Mouse (Mus musculus) thymus, postnatal 36 days (tissue): ENCODE results near the gene Srpk1.

Experiments
- DNase-seq, 2 experiments: peaks; one replicate each; pipeline ENCODE4 v3.0.0; 2022; ENCODE audit warnings: mixed read lengths in 2 of 2

Srpk1 gene

GRCm38 (mm10) chr17:28553040-28553793 lies 69.3 kb downstream of the Srpk1 start:
- peak; percentile 72 to 79 for DNase-seq

GRCm38 (mm10) chr17:28549111-28549510 lies 73.4 kb downstream of the Srpk1 start, which contains the start of gene Clpsl2:
Gene Clpsl2, plus strand, starts transcription at chr17:28549411.
- no peak for DNase-seq

GRCm38 (mm10) chr17:28548550-28548949 lies 74.0 kb downstream of the Srpk1 start:
- no peak for DNase-seq

GRCm38 (mm10) chr17:28546925-28547324 lies 75.6 kb downstream of the Srpk1 start:
- DNase-seq: no peak

- no peak for DNase-seq
Observed at GRCm38 (mm10) chr17:28537881-28538280, 84.6 kb downstream of the Srpk1 start.
